Mouse (Mus musculus) olfactory bulb, adult 2 months (tissue): ENCODE data around the gene Prelp.

Experiments
- CTCF ChIP-seq: fragments of 200-500 bp; IDR thresholded peaks from 2 replicates; pipeline ENCODE4 v1.5.1; 2012; ENCODE audit warnings: low read depth, mild to moderate bottlenecking, low read length, moderate library complexity; ENCODE audit not compliant: insufficient read depth
- POLR2A ChIP-seq: fragments of 200-500 bp; IDR thresholded peaks from 2 replicates; pipeline ENCODE4 v1.6.1; 2012; ENCODE audit warnings: mild to moderate bottlenecking, low read depth, low read length, moderate library complexity; ENCODE audit not compliant: insufficient read depth

GRCm38 (mm10) chr1:133911456-133911855, 9.8 kb downstream of the Prelp start:
- TF ChIP-seq CTCF (peak; percentile 51), POLR2A (no peak)
